Mouse (Mus musculus) CH12.LX (cell line): ENCODE data around the gene Hspb3. TPM values are rescaled to one million over a fixed set of nuclear protein-coding genes. Genes with fewer than 3 reads are reported as not detected.
A peak's percentile ranks its signal among the peaks of the same experiment; 100 is the strongest.

Experiments
- DNase-seq: peaks from one replicate; pipeline ENCODE4 v3.0.0-alpha.2; 2013; ENCODE audit errors: extremely low read depth
- H3K27ac ChIP-seq: 2 replicates; pipeline ENCODE4 v1.5.1; 2012; ENCODE audit warnings: low read depth, mild to moderate bottlenecking, control low read depth, moderate library complexity; ENCODE audit not compliant: insufficient read depth
- H3K27me3 ChIP-seq: replicated peaks from 2 replicates; pipeline ENCODE3; 2012; ENCODE audit warnings: inconsistent platforms
- H3K36me3 ChIP-seq, 2 experiments: replicated peaks in 1 of 2; 2 replicates each; pipeline versions ENCODE3 to v1.6.1; 2012; ENCODE audit warnings: inconsistent platforms in 1 of 2, low read length in 1 of 2, mild to moderate bottlenecking in 1 of 2, mixed read lengths in 1 of 2, moderate library complexity in 1 of 2; ENCODE audit not compliant: control insufficient read depth in 1 of 2, insufficient read depth in 1 of 2
- H3K4me1 ChIP-seq, 2 experiments: 2 replicates each; pipeline ENCODE4 v1.6.1; 2012; ENCODE audit warnings: inconsistent platforms in 1 of 2, moderate library complexity in 1 of 2; ENCODE audit not compliant: insufficient read depth in 2 of 2, control insufficient read depth in 1 of 2
- H3K4me2 ChIP-seq: 2 replicates; pipeline ENCODE4 v1.6.1; 2012; ENCODE audit warnings: low read depth, mild to moderate bottlenecking, control low read depth; ENCODE audit not compliant: poor library complexity, insufficient read depth, severe bottlenecking
- H3K4me3 ChIP-seq, 3 experiments: fragments of 150-350 bp in 1 of 3; sonication (generic) in 1 of 3; replicated peaks in 1 of 3; 2 replicates each; pipeline versions ENCODE3 to v1.5.1; 2011 to 2012; ENCODE audit warnings: low read depth in 2 of 3, low read length in 2 of 3, mild to moderate bottlenecking in 2 of 3, moderate library complexity in 2 of 3, control low read depth in 1 of 3, improper control_type of control experiment in 1 of 3, inconsistent platforms in 1 of 3, mixed read lengths in 1 of 3; ENCODE audit not compliant: poor library complexity in 1 of 3
- H3K79me2 ChIP-seq: replicated peaks from 2 replicates; pipeline ENCODE4 v1.6.1; 2012; ENCODE audit warnings: mild to moderate bottlenecking, moderate library complexity; ENCODE audit not compliant: control insufficient read depth, poor library complexity, insufficient read depth, severe bottlenecking; ENCODE audit errors: extremely low read depth
- H3K9ac ChIP-seq: 2 replicates; pipeline ENCODE4 v1.6.1; 2012; ENCODE audit warnings: low read depth, mild to moderate bottlenecking, control low read depth, moderate library complexity; ENCODE audit not compliant: insufficient read depth
- H3K9me3 ChIP-seq: replicated peaks from 2 replicates; pipeline ENCODE3; 2012; ENCODE audit warnings: low read length, inconsistent platforms, mixed read lengths
- CHD2 ChIP-seq: IDR thresholded peaks from 2 replicates; pipeline ENCODE4 v1.6.1; 2011; ENCODE audit warnings: low read length, improper control_type of control experiment
- CTCF ChIP-seq, 2 experiments: IDR thresholded peaks in 1 of 2; conservative IDR thresholded peaks in 1 of 2; 2 replicates each; pipeline ENCODE4 v1.5.1; 2011 to 2012; ENCODE audit warnings: low read depth in 2 of 2, low read length in 2 of 2, improper control_type of control experiment in 1 of 2, inconsistent platforms in 1 of 2, mild to moderate bottlenecking in 1 of 2, moderate library complexity in 1 of 2
- ELF1 ChIP-seq: IDR thresholded peaks from 2 replicates; pipeline ENCODE4 v1.6.1; 2014; ENCODE audit warnings: low read depth, mild to moderate bottlenecking, inconsistent platforms, low read length, improper control_type of control experiment
- GABPA ChIP-seq: IDR thresholded peaks from 2 replicates; pipeline ENCODE4 v1.6.1; 2012; ENCODE audit warnings: low read depth, low read length, improper control_type of control experiment, inconsistent platforms; ENCODE audit not compliant: insufficient replicate concordance
- HCFC1 ChIP-seq: IDR thresholded peaks from 2 replicates; pipeline ENCODE4 v1.6.1; 2012; ENCODE audit warnings: low read depth, mild to moderate bottlenecking, inconsistent platforms, low read length, improper control_type of control experiment
- JUND ChIP-seq: conservative IDR thresholded peaks from 2 replicates; pipeline ENCODE4 v1.6.1; 2011; ENCODE audit warnings: low read depth, low read length, improper control_type of control experiment
- MAX ChIP-seq: IDR thresholded peaks from 2 replicates; pipeline ENCODE4 v1.6.1; 2011; ENCODE audit warnings: low read length, improper control_type of control experiment
- MYC ChIP-seq: IDR thresholded peaks from 2 replicates; pipeline ENCODE4 v1.6.1; 2011; ENCODE audit warnings: low read depth, mild to moderate bottlenecking, improper control_type of control experiment, low read length
- NELFE ChIP-seq: IDR thresholded peaks from 2 replicates; pipeline ENCODE4 v1.6.1; 2011; ENCODE audit warnings: low read depth, low read length, improper control_type of control experiment
- POLR2A ChIP-seq: IDR thresholded peaks from 2 replicates; pipeline ENCODE4 v1.6.1; 2011; ENCODE audit warnings: low read depth, mild to moderate bottlenecking, improper control_type of control experiment, low read length
- SMC3 ChIP-seq: IDR thresholded peaks from 2 replicates; pipeline ENCODE4 v1.6.1; 2011; ENCODE audit warnings: low read depth, low read length, improper control_type of control experiment
- TBP ChIP-seq: conservative IDR thresholded peaks from 2 replicates; pipeline ENCODE4 v1.6.1; 2011; ENCODE audit warnings: low read depth, low read length, improper control_type of control experiment
- TCF12 ChIP-seq: IDR thresholded peaks from 2 replicates; pipeline ENCODE4 v1.6.1; 2014; ENCODE audit warnings: low read depth, mild to moderate bottlenecking, inconsistent platforms, low read length, improper control_type of control experiment
- USF2 ChIP-seq: conservative IDR thresholded peaks from 2 replicates; pipeline ENCODE4 v1.6.1; 2011; ENCODE audit warnings: low read depth, low read length, improper control_type of control experiment
- ZC3H11A ChIP-seq: IDR thresholded peaks from 2 replicates; pipeline ENCODE4 v1.6.1; 2012; ENCODE audit warnings: low read depth, mild to moderate bottlenecking, inconsistent platforms, low read length, improper control_type of control experiment
- ZKSCAN1 ChIP-seq: IDR thresholded peaks from 2 replicates; pipeline ENCODE4 v1.6.1; 2012; ENCODE audit warnings: low read depth, inconsistent platforms, low read length, improper control_type of control experiment, borderline replicate concordance
- dilution Hi-C: fragments of 300-500 bp; cut with MboI; formaldehyde crosslinking; loops from 2 replicates; pipeline ENCODE4 v1.14.3; 2020; ENCODE audit warnings: low sequenced_read_pairs; ENCODE audit not compliant: extremely low pct_unique_long_range_greater_than_20kb, extremely low pct_ligation_motif_present
- in situ Hi-C: fragments of 300-500 bp; cut with MboI; formaldehyde crosslinking; loops from 3 replicates; pipeline ENCODE4 v1.14.3; 2019; ENCODE audit warnings: low sequenced_read_pairs, low pct_ligation_motif_present, low pct_unique_long_range_greater_than_20kb, mixed read lengths
- polyA plus RNA-seq: library from polyadenylated mRNA; unstranded; fragments of >175 nt; gene quantifications from 2 replicates; pipeline ENCODE4 v1.2.1, GENCODE M21; 2012; ENCODE audit warnings: low read depth; ENCODE audit not compliant: insufficient read length
- total RNA-seq, 2 experiments: library from RNA; depleted of rRNA; stranded (reverse); fragments of 300-350 nt in 1 of 2; fragments of >200 nt in 1 of 2; gene quantifications; 2 replicates each; pipeline ENCODE4 v1.2.3; 2012 to 2014

Hspb3 gene
- total and polyA plus RNA-seq, 3 experiments: not detected

DNA sequence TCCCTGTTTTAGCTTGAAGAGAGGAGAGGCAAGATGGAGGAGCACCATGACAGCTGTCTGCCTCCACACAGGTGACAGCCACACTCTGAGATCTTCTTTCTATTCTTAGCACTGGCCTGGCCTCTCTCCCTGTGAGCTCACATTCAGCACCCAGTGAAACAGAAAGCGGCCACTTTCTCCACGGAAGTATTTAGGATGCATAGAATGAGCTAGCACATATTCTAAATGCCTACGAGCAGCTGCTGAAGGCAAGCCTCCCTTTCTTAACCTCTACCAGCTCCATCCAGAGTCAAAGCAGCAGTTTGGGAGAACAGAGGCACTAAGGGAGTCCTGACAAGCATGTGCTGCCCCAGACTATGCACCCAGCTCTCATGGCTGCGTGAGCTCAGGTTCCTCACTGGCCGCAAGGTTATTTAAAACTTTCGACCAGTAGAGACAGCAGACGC lies 1.6 kb downstream of the Hspb3 start (continued):
- TF ChIP-seq ZC3H11A (no peak), HCFC1 (no peak; the same call in 1 of the 2 replicates), CHD2 (no peak), SMC3 (no peak), ZKSCAN1 (no peak), GABPA (no peak), MYC (0 out of 2 replicates have a peak, but pooled peaks have one; percentile 38), JUND (no peak), CTCF (conservative IDR thresholded peaks at IDR 0.05 in 1 of 2, IDR thresholded peaks at IDR 0.05 in 1 of 2; ENCODE audit: low read depth in 2 of 2, low read length in 2 of 2) (no peak)

DNA sequence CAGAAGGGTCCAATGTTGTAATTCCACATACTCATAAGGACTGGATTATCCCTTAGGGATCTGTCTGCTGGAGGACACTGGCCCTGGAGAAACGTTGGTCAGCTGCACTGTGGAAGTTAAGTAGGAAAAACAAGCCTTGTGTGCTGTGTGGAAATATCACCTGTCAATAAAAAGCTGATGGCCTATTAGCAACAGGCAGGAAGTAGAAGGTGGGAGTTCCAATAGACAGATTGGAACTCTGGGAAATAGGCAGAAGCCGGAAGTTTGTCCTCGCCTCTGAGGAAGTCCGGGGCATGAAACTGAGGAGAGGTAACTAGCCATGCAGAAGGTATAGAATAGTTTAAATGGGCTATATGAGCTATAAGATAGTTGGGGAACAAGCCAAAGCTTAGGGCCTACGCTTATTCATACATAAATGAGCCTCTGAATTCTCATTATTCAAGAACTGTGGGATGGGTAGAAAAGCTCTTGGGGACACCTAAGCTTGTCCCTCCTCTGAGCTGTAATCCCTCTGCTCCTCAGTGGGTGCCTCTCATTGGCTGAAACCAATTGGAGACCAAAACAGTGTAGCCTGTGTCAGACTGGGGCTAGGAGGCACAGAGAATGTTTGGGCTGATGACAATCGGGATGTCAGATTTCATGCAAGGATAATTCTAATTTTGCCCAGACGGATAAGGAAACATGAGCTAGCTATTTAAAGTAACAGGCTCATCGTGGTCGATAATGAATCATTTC lies 2.7 kb downstream of the Hspb3 start:
- Histone ChIP-seq H3K9me3 (no peaks in the 10 kb centered on the region), H3K27me3 (no peaks in the 10 kb centered on the region), H3K27ac (no peak overlapping the region), H3K36me3 (no peaks in the 10 kb centered on the region), H3K4me3 (peak overlapping the region in 2 of 3 experiments; percentile 21 to 51), H3K4me1 (peaks cover 0 to 10% of the 10 kb centered on the region in 2 experiments; a peak in 2 of 4 replicates), H3K79me2 (no peaks in the 10 kb centered on the region), H3K4me2 (no peak overlapping the region), H3K9ac (0 out of 2 replicates have a peak overlapping the region, but pooled peaks have one; percentile 16)
- TF ChIP-seq TBP (0 out of 2 replicates have a peak, but pooled peaks have one; percentile 30), NELFE (peak; percentile 10; the same call in 1 of the 2 replicates), TCF12 (0 out of 2 replicates have a peak, but pooled peaks have one; percentile 20), USF2 (no peak), ELF1 (peak; percentile 77), HCFC1 (peak; percentile 65), POLR2A (peak; percentile 31; the same call in 1 of the 2 replicates), JUND (no peak)
- in situ Hi-C loops: no loop called here
- no peak for DNase-seq
- dilution Hi-C loops: no loop called here

DNA sequence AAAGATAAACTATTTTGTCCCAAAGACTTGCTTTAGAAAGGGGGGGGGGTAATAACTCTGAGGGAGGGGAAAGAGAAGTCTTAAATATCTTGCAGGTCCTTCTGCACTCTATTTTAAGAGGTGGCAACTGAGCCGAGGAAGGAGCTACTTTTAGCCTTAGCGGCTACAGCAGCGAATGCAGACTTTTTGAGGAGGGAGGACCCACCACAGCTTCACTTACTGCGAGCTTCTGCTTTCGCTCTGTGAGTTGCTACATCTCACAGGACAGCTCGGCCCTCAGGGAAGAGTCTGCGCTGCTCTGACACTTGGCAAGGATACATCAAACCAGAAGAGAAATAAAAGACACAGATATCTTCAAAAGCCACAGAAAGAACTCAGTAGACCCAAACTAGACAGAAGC lies 6.3 kb downstream of the Hspb3 start:
- no peak overlapping the region for H3K27ac ChIP-seq
- no peak for TF ChIP-seq MAX
- H3K9ac ChIP-seq: no peak overlapping the region
- no peak overlapping the region for H3K4me3 ChIP-seq
- H3K4me2 ChIP-seq: no peak overlapping the region
- H3K36me3 ChIP-seq: no peaks in the 10 kb centered on the region
- peaks cover 0 to 10% of the 10 kb centered on the region in 2 experiments; a peak in 2 of 4 replicates for H3K4me1 ChIP-seq
- no peaks in the 10 kb centered on the region for H3K79me2 ChIP-seq
- no peak for DNase-seq
- in situ Hi-C loops (no loop called here), dilution Hi-C loops (no loop called here)
- H3K27me3 ChIP-seq: no peaks in the 10 kb centered on the region
- H3K9me3 ChIP-seq: no peaks in the 10 kb centered on the region
